Mouse (Mus musculus) midbrain, embryonic 14.5 days (tissue): ENCODE measurements around the gene Dab1. TPM values are rescaled to one million over a fixed set of nuclear protein-coding genes. Genes with fewer than 3 reads are reported as not detected.

ENCODE experiments used
- ATAC-seq: fragments of 200-750 bp; cut with Nextera tagmentation; 2 replicates; pipeline ENCODE4 v1.8.0; 2017; ENCODE audit warnings: moderate number of reproducible peaks, moderate library complexity; ENCODE audit not compliant: low FRiP score, low TSS enrichment
- DNase-seq: peaks from one replicate; pipeline ENCODE4 v3.0.0-alpha.2; 2015
- H3K27ac ChIP-seq: fragments of 300-500 bp; sonication (generic); replicated peaks from 2 replicates; pipeline ENCODE4 v1.5.1; 2014; ENCODE audit warnings: mild to moderate bottlenecking, low read depth, low read length, moderate library complexity
- H3K27me3 ChIP-seq: fragments of 300-500 bp; sonication (generic); 2 replicates; pipeline ENCODE4 v1.6.1; 2014; ENCODE audit warnings: low read length, control low read depth, mixed read lengths; ENCODE audit not compliant: control insufficient read depth, insufficient read depth
- H3K36me3 ChIP-seq: fragments of 300-500 bp; sonication (generic); 2 replicates; pipeline ENCODE4 v1.6.1; 2014; ENCODE audit warnings: low read length, control low read depth; ENCODE audit not compliant: control insufficient read depth, insufficient read depth
- H3K4me1 ChIP-seq: fragments of 300-500 bp; sonication (generic); 2 replicates; pipeline ENCODE4 v1.6.1; 2014; ENCODE audit warnings: mild to moderate bottlenecking, antibody characterized with exemption, low read length, control low read depth; ENCODE audit not compliant: control insufficient read depth, insufficient read depth
- H3K4me2 ChIP-seq: fragments of 300-500 bp; sonication (generic); 2 replicates; pipeline ENCODE4 v1.6.1; 2014; ENCODE audit warnings: mild to moderate bottlenecking, low read length, moderate library complexity
- H3K4me3 ChIP-seq: fragments of 300-500 bp; sonication (generic); replicated peaks from 2 replicates; pipeline ENCODE4 v1.5.1; 2014; ENCODE audit warnings: low read depth, low read length
- H3K9ac ChIP-seq: fragments of 300-500 bp; sonication (generic); replicated peaks from 2 replicates; pipeline ENCODE4 v1.6.1; 2014; ENCODE audit warnings: mild to moderate bottlenecking, low read length, moderate library complexity
- H3K9me3 ChIP-seq: fragments of 300-500 bp; sonication (generic); 2 replicates; pipeline ENCODE4 v1.6.1; 2016; ENCODE audit warnings: low read length, control low read depth, mixed read lengths; ENCODE audit not compliant: control insufficient read depth
- WGBS: fragments of 180-500 bp; shearing (Covaris S2); extraction: QIAGEN DNeasy Blood & Tissue Kit; methylation state at CpG from one replicate; pipeline ENCODE4 v1.1.7; 2014; 5-methylcytosine and 5-hydroxymethylcytosine counted together
- polyA plus RNA-seq: library from polyadenylated mRNA; unstranded; fragments of >200 nt; fragmentation: Nextera tagmentation; extraction: Ambion mirVana; gene quantifications from 2 replicates; pipeline ENCODE4 v1.2.1, GENCODE M21; 2014

The Dab1 gene
- polyA plus RNA-seq, 1 experiment from 2014 or later, result 146 TPM

- no peak overlapping the region for H3K4me2 ChIP-seq
- no peaks in the 10 kb centered on the region for H3K4me1 ChIP-seq
- DNase-seq, result no peak
- H3K9ac ChIP-seq, result no peak overlapping the region
- no peaks in the 10 kb centered on the region for H3K27me3 ChIP-seq
- H3K36me3 ChIP-seq, result no peaks in the 10 kb centered on the region
- H3K9me3 ChIP-seq, result no peaks in the 10 kb centered on the region
- ATAC-seq, result no peak
- WGBS, result 80% methylated on average over 3 of the region's 3 CpGs
- no peak overlapping the region for H3K27ac ChIP-seq
- H3K4me3 ChIP-seq, result no peak overlapping the region
Observed at GRCm38 (mm10) chr4:104288401-104288800, 669.2 kb downstream of the Dab1 start.

- Histone ChIP-seq H3K27ac (no peak overlapping the region), H3K4me2 (no peak overlapping the region), H3K27me3 (no peaks in the 10 kb centered on the region), H3K4me1 (0 out of 2 replicates have a peak, but pooled peaks cover 5% of the 10 kb centered on the region), H3K36me3 (no peaks in the 10 kb centered on the region), H3K9ac (no peak overlapping the region), H3K4me3 (no peak overlapping the region), H3K9me3 (no peaks in the 10 kb centered on the region)
- 64% methylated on average over 3 of the region's 3 CpGs for WGBS
- DNase-seq (no peak), ATAC-seq (no peak)
Observed at GRCm38 (mm10) chr4:104301764-104302163, 682.6 kb downstream of the Dab1 start.

GRCm38 (mm10) chr4:104302996-104303652 is 684.0 kb downstream of the Dab1 start:
- H3K4me2 ChIP-seq, result no peak overlapping the region
- H3K27me3 ChIP-seq, result no peaks in the 10 kb centered on the region
- no peaks in the 10 kb centered on the region for H3K36me3 ChIP-seq
- DNase-seq (peak; percentile 53), ATAC-seq (no peak)
- 0 out of 2 replicates have a peak, but pooled peaks cover 5% of the 10 kb centered on the region for H3K4me1 ChIP-seq
- H3K9ac ChIP-seq, result no peak overlapping the region
- 59% methylated on average over 10 of the region's 10 CpGs for WGBS
- H3K4me3 ChIP-seq, result no peak overlapping the region
- H3K9me3 ChIP-seq, result no peaks in the 10 kb centered on the region
- no peak overlapping the region for H3K27ac ChIP-seq

- Histone ChIP-seq H3K4me3 (no peak overlapping the region), H3K27me3 (no peaks in the 10 kb centered on the region), H3K4me2 (no peak overlapping the region), H3K4me1 (0 out of 2 replicates have a peak, but pooled peaks cover 5% of the 10 kb centered on the region), H3K27ac (no peak overlapping the region), H3K9me3 (no peaks in the 10 kb centered on the region), H3K9ac (no peak overlapping the region), H3K36me3 (no peaks in the 10 kb centered on the region)
- WGBS, result 72% methylated on average over 2 of the region's 2 CpGs
- ATAC-seq, result no peak
- no peak for DNase-seq
Observed at GRCm38 (mm10) chr4:104307781-104308180, 688.6 kb downstream of the Dab1 start.

- no peak overlapping the region for H3K9ac ChIP-seq
- 55% methylated on average over 5 of the region's 5 CpGs for WGBS
- H3K4me2 ChIP-seq, result no peak overlapping the region
- no peak overlapping the region for H3K4me3 ChIP-seq
- H3K36me3 ChIP-seq, result no peaks in the 10 kb centered on the region
- no peaks in the 10 kb centered on the region for H3K9me3 ChIP-seq
- 0 out of 2 replicates have a peak, but pooled peaks cover 2% of the 10 kb centered on the region for H3K4me1 ChIP-seq
- H3K27ac ChIP-seq, result no peak overlapping the region
- DNase-seq (peak; percentile 35), ATAC-seq (no peak)
- no peaks in the 10 kb centered on the region for H3K27me3 ChIP-seq
Observed at GRCm38 (mm10) chr4:104326221-104326620, 707.1 kb downstream of the Dab1 start.

- H3K9me3 ChIP-seq, result no peaks in the 10 kb centered on the region
- H3K36me3 ChIP-seq, result no peaks in the 10 kb centered on the region
- H3K4me1 ChIP-seq, result 0 out of 2 replicates have a peak, but pooled peaks cover 5% of the 10 kb centered on the region
- H3K9ac ChIP-seq, result no peak overlapping the region
- H3K4me3 ChIP-seq, result no peak overlapping the region
- H3K27ac ChIP-seq, result no peak overlapping the region
- DNase-seq (no peak), ATAC-seq (no peak)
- no peak overlapping the region for H3K4me2 ChIP-seq
- H3K27me3 ChIP-seq, result no peaks in the 10 kb centered on the region
- WGBS, result 49% methylated on average over 6 of the region's 6 CpGs
Observed at GRCm38 (mm10) chr4:104331896-104332295, 712.7 kb downstream of the Dab1 start.

GRCm38 (mm10) chr4:104332399-104332798 is 713.2 kb downstream of the Dab1 start:
- Histone ChIP-seq H3K27ac (no peak overlapping the region), H3K9me3 (no peaks in the 10 kb centered on the region), H3K4me1 (0 out of 2 replicates have a peak, but pooled peaks cover 5% of the 10 kb centered on the region), H3K27me3 (no peaks in the 10 kb centered on the region), H3K9ac (no peak overlapping the region), H3K36me3 (no peaks in the 10 kb centered on the region), H3K4me3 (no peak overlapping the region), H3K4me2 (no peak overlapping the region)
- 48% methylated on average over 3 of the region's 3 CpGs for WGBS
- no peak for ATAC-seq
- peak; percentile 21 for DNase-seq

- Histone ChIP-seq H3K4me3 (no peak overlapping the region), H3K36me3 (no peaks in the 10 kb centered on the region), H3K9me3 (no peaks in the 10 kb centered on the region), H3K27ac (no peak overlapping the region), H3K4me2 (no peak overlapping the region), H3K4me1 (no peaks in the 10 kb centered on the region), H3K9ac (no peak overlapping the region), H3K27me3 (no peaks in the 10 kb centered on the region)
- no peak for ATAC-seq
- no peak for DNase-seq
- 79% methylated on average over 10 of the region's 10 CpGs for WGBS
Observed at GRCm38 (mm10) chr4:104337279-104337678, 718.1 kb downstream of the Dab1 start.

- H3K27ac ChIP-seq, result no peak overlapping the region
- WGBS, result 93% methylated on average over 2 of the region's 2 CpGs
Observed at GRCm38 (mm10) chr4:104338382-104338781, 719.2 kb downstream of the Dab1 start.

More at GRCm38 (mm10) chr4:104338382-104338781, 719.2 kb downstream of the Dab1 start:
- no peak overlapping the region for H3K9ac ChIP-seq
- no peaks in the 10 kb centered on the region for H3K36me3 ChIP-seq
- no peak overlapping the region for H3K4me3 ChIP-seq
- H3K4me1 ChIP-seq, result no peaks in the 10 kb centered on the region
- DNase-seq, result no peak
- H3K27me3 ChIP-seq, result no peaks in the 10 kb centered on the region
- no peak overlapping the region for H3K4me2 ChIP-seq
- ATAC-seq, result no peak
- H3K9me3 ChIP-seq, result no peaks in the 10 kb centered on the region
